Mouse (Mus musculus) cerebellum, adult 2 months (tissue): Measurements from ENCODE around the gene Tmem89.

Experiments used
- CTCF ChIP-seq: fragments of 200-500 bp; IDR thresholded peaks from 2 replicates; pipeline ENCODE4 v1.5.1; 2011; ENCODE audit warnings: low read depth, mild to moderate bottlenecking, control low read depth, low read length, moderate library complexity, borderline replicate concordance; ENCODE audit not compliant: insufficient read depth
- POLR2A ChIP-seq: fragments of 200-500 bp; IDR thresholded peaks from 2 replicates; pipeline ENCODE4 v1.6.1; 2011; ENCODE audit warnings: low read length, control low read depth, borderline replicate concordance; ENCODE audit not compliant: insufficient read depth

GRCm38 (mm10) chr9:108955241-108955640, 40.8 kb downstream of the Tmem89 start:
- TF ChIP-seq POLR2A: no peak
- TF ChIP-seq CTCF: no peak
